Mouse (Mus musculus): Measurements from ENCODE around the gene Gm21988. TPM values are rescaled to one million over a fixed set of nuclear protein-coding genes. Genes with fewer than 3 reads are reported as not detected.

The Gm21988 gene
- total RNA-seq (2015) (4.0 and 5.2 TPM in 2 replicates), total RNA-seq (2017) (0.11 and 4.3 TPM in 2 replicates)

- peak; percentile 33 for ATAC-seq (ENCODE audit: poor library complexity, severe bottlenecking)
Measured at GRCm38 (mm10) chr11:70239541-70240279, at the start of gene Gm21988, which contains the start of gene Rnasek. TSS of gene Gm21988 (minus strand) at chr11:70239830. TSS of gene Rnasek (minus strand) at chr11:70239842.

GRCm38 (mm10) chr11:70289236-70289635 is 49.6 kb upstream of the Gm21988 start:
- ATAC-seq (ENCODE audit: poor library complexity, severe bottlenecking) = peak; percentile 66

- no peak for ATAC-seq (ENCODE audit: poor library complexity, severe bottlenecking)
Measured at GRCm38 (mm10) chr11:70288102-70288501, 48.5 kb upstream of the Gm21988 start.

- no peak for ATAC-seq (ENCODE audit: poor library complexity, severe bottlenecking)
Measured at GRCm38 (mm10) chr11:70285686-70286085, 46.1 kb upstream of the Gm21988 start.

- ATAC-seq (ENCODE audit: poor library complexity, severe bottlenecking) = no peak
Measured at GRCm38 (mm10) chr11:70284757-70285156, 45.1 kb upstream of the Gm21988 start.

- ATAC-seq (ENCODE audit: poor library complexity, severe bottlenecking) = no peak
Measured at GRCm38 (mm10) chr11:70283666-70284065, 44.0 kb upstream of the Gm21988 start.

- peak; percentile 74; the same call in 1 of the 2 replicates for ATAC-seq (ENCODE audit: poor library complexity, severe bottlenecking)
Measured at GRCm38 (mm10) chr11:70280441-70280840, 40.8 kb upstream of the Gm21988 start.

GRCm38 (mm10) chr11:70278961-70279360 is 39.3 kb upstream of the Gm21988 start:
- no peak for ATAC-seq (ENCODE audit: poor library complexity, severe bottlenecking)

- ATAC-seq (ENCODE audit: poor library complexity, severe bottlenecking) = no peak
Measured at GRCm38 (mm10) chr11:70271641-70272040, 32.0 kb upstream of the Gm21988 start.

- ATAC-seq (ENCODE audit: poor library complexity, severe bottlenecking) = no peak
Measured at GRCm38 (mm10) chr11:70266405-70266804, 26.8 kb upstream of the Gm21988 start.

GRCm38 (mm10) chr11:70265819-70266218 is 26.2 kb upstream of the Gm21988 start:
- no peak for ATAC-seq (ENCODE audit: poor library complexity, severe bottlenecking)

- ATAC-seq (ENCODE audit: poor library complexity, severe bottlenecking) = no peak
Measured at GRCm38 (mm10) chr11:70265252-70265651, 25.6 kb upstream of the Gm21988 start.

- no peak for ATAC-seq (ENCODE audit: poor library complexity, severe bottlenecking)
Measured at GRCm38 (mm10) chr11:70259035-70259434, 19.4 kb upstream of the Gm21988 start.

GRCm38 (mm10) chr11:70254931-70255531 is 15.4 kb upstream of the Gm21988 start, which contains the start of gene Alox12:
TSS of gene Alox12 (minus strand) at chr11:70255353.
- peak; percentile 62 for ATAC-seq (ENCODE audit: poor library complexity, severe bottlenecking)

GRCm38 (mm10) chr11:70254337-70254736 is 14.7 kb upstream of the Gm21988 start:
- peak; percentile 45; the same call in 1 of the 2 replicates for ATAC-seq (ENCODE audit: poor library complexity, severe bottlenecking)

- no peak for ATAC-seq (ENCODE audit: poor library complexity, severe bottlenecking)
Measured at GRCm38 (mm10) chr11:70251853-70252252, 12.2 kb upstream of the Gm21988 start.

- ATAC-seq (ENCODE audit: poor library complexity, severe bottlenecking) = no peak
Measured at GRCm38 (mm10) chr11:70250150-70250549, 10.5 kb upstream of the Gm21988 start.

GRCm38 (mm10) chr11:70247136-70247845 is 7.7 kb upstream of the Gm21988 start:
- peak; percentile 77 for ATAC-seq (ENCODE audit: poor library complexity, severe bottlenecking)

- no peak for ATAC-seq (ENCODE audit: poor library complexity, severe bottlenecking)
Measured at GRCm38 (mm10) chr11:70242591-70242990, 3.0 kb upstream of the Gm21988 start.

- ATAC-seq (ENCODE audit: poor library complexity, severe bottlenecking) = no peak
Measured at GRCm38 (mm10) chr11:70238591-70239440, 814 bp downstream of the Gm21988 start.

Data from megakaryocyte, adult 5-6 weeks (primary cell).